Mouse (Mus musculus) heart, embryonic 13.5 days (tissue): Measurements from ENCODE around the gene Snrnp200. TPM values are rescaled to one million over a fixed set of nuclear protein-coding genes. Genes with fewer than 3 reads are reported as not detected.
"Not testable (repeated sequence)": the region's sequence is repeated elsewhere in the genome, so short reads cannot be mapped to it uniquely, and the experiment has no call there.

ENCODE experiments used
- ATAC-seq: fragments of 200-750 bp; cut with Nextera tagmentation; 2 replicates; pipeline ENCODE4 v1.8.0; 2017; ENCODE audit warnings: moderate TSS enrichment; ENCODE audit not compliant: insufficient number of reproducible peaks, low FRiP score, low TSS enrichment; ENCODE audit errors: extremely low read depth
- H3K27ac ChIP-seq: fragments of 300-500 bp; sonication (generic); replicated peaks from 2 replicates; pipeline ENCODE4 v1.5.1; 2015; ENCODE audit warnings: moderate library complexity, mild to moderate bottlenecking, inconsistent platforms
- H3K27me3 ChIP-seq: fragments of 300-500 bp; sonication (generic); replicated peaks from 2 replicates; pipeline ENCODE4 v1.6.1; 2015; ENCODE audit warnings: mild to moderate bottlenecking, inconsistent platforms
- H3K36me3 ChIP-seq: fragments of 300-500 bp; sonication (generic); 2 replicates; pipeline ENCODE4 v1.6.1; 2015; ENCODE audit warnings: mild to moderate bottlenecking, inconsistent platforms
- H3K4me1 ChIP-seq: fragments of 300-500 bp; sonication (generic); 2 replicates; pipeline ENCODE4 v1.6.1; 2015; ENCODE audit warnings: inconsistent platforms
- H3K4me2 ChIP-seq: fragments of 300-500 bp; sonication (generic); 2 replicates; pipeline ENCODE4 v1.6.1; 2015; ENCODE audit warnings: inconsistent platforms, mild to moderate bottlenecking, moderate library complexity
- H3K4me3 ChIP-seq: fragments of 300-500 bp; sonication (generic); 2 replicates; pipeline ENCODE4 v1.5.1; 2015; ENCODE audit warnings: moderate library complexity, mild to moderate bottlenecking, inconsistent platforms
- H3K9ac ChIP-seq: fragments of 300-500 bp; sonication (generic); 2 replicates; pipeline ENCODE4 v1.6.1; 2015; ENCODE audit warnings: inconsistent platforms, mild to moderate bottlenecking, moderate library complexity
- H3K9me3 ChIP-seq: fragments of 300-500 bp; sonication (generic); 2 replicates; pipeline ENCODE4 v1.6.1; 2016; ENCODE audit warnings: inconsistent platforms
- WGBS: fragments of 180-500 bp; shearing (Covaris S2); methylation state at CpG from one replicate; pipeline ENCODE4 v1.1.7; 2015; ENCODE audit warnings: mixed read lengths; 5-methylcytosine and 5-hydroxymethylcytosine counted together
- polyA plus RNA-seq: library from polyadenylated mRNA; unstranded; fragments of >200 nt; fragmentation: Nextera tagmentation; extraction: Ambion mirVana; gene quantifications from 2 replicates; pipeline ENCODE4 v1.2.1, GENCODE M21; 2015

The Snrnp200 gene
- polyA plus RNA-seq, 1 experiment from 2014 or later, result 38.0 TPM

GRCm38 (mm10) chr2:127255294-127255693, 47.1 kb downstream of the Snrnp200 start:
- peaks cover 32% of the 10 kb centered on the region for H3K4me1 ChIP-seq
- H3K27me3 ChIP-seq, result no peaks in the 10 kb centered on the region
- H3K4me3 ChIP-seq, result no peak overlapping the region
- peaks cover 55% of the 10 kb centered on the region for H3K36me3 ChIP-seq
- no peak for ATAC-seq
- H3K4me2 ChIP-seq, result no peak overlapping the region
- H3K9me3 ChIP-seq, result no peaks in the 10 kb centered on the region
- 0 out of 2 replicates have a peak overlapping the region, but pooled peaks have one; percentile 44 for H3K9ac ChIP-seq
- WGBS, result 79% methylated on average over 6 of the region's 6 CpGs
- no peak overlapping the region for H3K27ac ChIP-seq

GRCm38 (mm10) chr2:127259340-127259739, 51.2 kb downstream of the Snrnp200 start:
- no peaks in the 10 kb centered on the region for H3K27me3 ChIP-seq
- no peak for ATAC-seq
- H3K27ac ChIP-seq, result no peak overlapping the region
- H3K36me3 ChIP-seq, result peaks cover 53% of the 10 kb centered on the region
- no peak overlapping the region for H3K4me3 ChIP-seq
- H3K4me1 ChIP-seq, result peaks cover 6% of the 10 kb centered on the region; the same call in 1 of the 2 replicates
- H3K9ac ChIP-seq, result no peak overlapping the region
- 78% methylated on average over 5 of the region's 5 CpGs for WGBS
- H3K9me3 ChIP-seq, result no peaks in the 10 kb centered on the region
- H3K4me2 ChIP-seq, result no peak overlapping the region

- Histone ChIP-seq H3K27me3 (no peaks in the 10 kb centered on the region), H3K36me3 (peaks cover 30% of the 10 kb centered on the region), H3K9ac (no peak overlapping the region), H3K4me1 (no peaks in the 10 kb centered on the region), H3K4me2 (no peak overlapping the region), H3K4me3 (no peak overlapping the region), H3K9me3 (no peaks in the 10 kb centered on the region), H3K27ac (no peak overlapping the region)
- ATAC-seq, result no peak
These were observed 54.3 kb downstream of the Snrnp200 start for GRCm38 (mm10) chr2:127262480-127262879.

GRCm38 (mm10) chr2:127267854-127268253, 59.7 kb downstream of the Snrnp200 start:
- no peak for ATAC-seq
- peaks cover 4% of the 10 kb centered on the region for H3K36me3 ChIP-seq
- no peak overlapping the region for H3K9ac ChIP-seq
- no peaks in the 10 kb centered on the region for H3K9me3 ChIP-seq
- no peak overlapping the region for H3K4me3 ChIP-seq
- 45% methylated on average over 4 of the region's 4 CpGs for WGBS
- H3K4me1 ChIP-seq, result peaks cover 20% of the 10 kb centered on the region
- H3K27me3 ChIP-seq, result no peaks in the 10 kb centered on the region
- H3K4me2 ChIP-seq, result no peak overlapping the region
- no peak overlapping the region for H3K27ac ChIP-seq

GRCm38 (mm10) chr2:127269491-127270299, 61.5 kb downstream of the Snrnp200 start, which contains the start of gene Stard7:
TSS of gene Stard7 (plus strand) at chr2:127270218.
- peaks cover 32% of the 10 kb centered on the region for H3K4me1 ChIP-seq
- peak within 1 kb of the TSS; percentile 98 for H3K9ac ChIP-seq
- peaks cover 10% of the 10 kb centered on the region for H3K36me3 ChIP-seq
- ATAC-seq, result peak; percentile 98
- H3K27ac ChIP-seq, result peak within 1 kb of the TSS; percentile 100
- H3K27me3 ChIP-seq, result no peaks in the 10 kb centered on the region
- peak within 1 kb of the TSS; percentile 86 for H3K4me2 ChIP-seq
- H3K4me3 ChIP-seq, result peak within 1 kb of the TSS; percentile 100
- no peaks in the 10 kb centered on the region for H3K9me3 ChIP-seq
- WGBS, result under 1% methylated on average over 49 of the region's 49 CpGs

- Histone ChIP-seq H3K27me3 (no peaks in the 10 kb centered on the region), H3K9me3 (no peaks in the 10 kb centered on the region), H3K36me3 (peaks cover 10% of the 10 kb centered on the region), H3K4me1 (peaks cover 40% of the 10 kb centered on the region), H3K9ac (peak overlapping the region; percentile 98), H3K4me2 (peak overlapping the region; percentile 86), H3K4me3 (peak overlapping the region; percentile 100), H3K27ac (peak overlapping the region; percentile 100)
- under 1% methylated on average over 75 of the region's 75 CpGs for WGBS
- ATAC-seq, result peak; percentile 91
These were observed 62.3 kb downstream of the Snrnp200 start for GRCm38 (mm10) chr2:127270300-127271041.

GRCm38 (mm10) chr2:127271042-127271515, 62.9 kb downstream of the Snrnp200 start:
- peak overlapping the region; percentile 98 for H3K9ac ChIP-seq
- no peak for ATAC-seq
- no peaks in the 10 kb centered on the region for H3K9me3 ChIP-seq
- H3K4me1 ChIP-seq, result peaks cover 46% of the 10 kb centered on the region
- peak overlapping the region; percentile 100 for H3K4me3 ChIP-seq
- peak overlapping the region; percentile 86 for H3K4me2 ChIP-seq
- WGBS, result 11% methylated on average over 8 of the region's 8 CpGs
- H3K36me3 ChIP-seq, result peaks cover 10% of the 10 kb centered on the region
- H3K27ac ChIP-seq, result peak overlapping the region; percentile 100
- H3K27me3 ChIP-seq, result no peaks in the 10 kb centered on the region

- 88% methylated on average over 4 of the region's 4 CpGs for WGBS
- H3K4me3 ChIP-seq, result peak overlapping the region; percentile 100; the same call in 1 of the 2 replicates
- H3K4me2 ChIP-seq, result peak overlapping the region; percentile 86
- not testable (repeated sequence) for H3K27me3 ChIP-seq, H3K9me3 ChIP-seq, ATAC-seq, H3K9ac ChIP-seq, H3K27ac ChIP-seq
- peaks cover 50% of the 10 kb centered on the region for H3K4me1 ChIP-seq
- H3K36me3 ChIP-seq, result peaks cover 10% of the 10 kb centered on the region
These were observed 63.9 kb downstream of the Snrnp200 start for GRCm38 (mm10) chr2:127272049-127272448.

GRCm38 (mm10) chr2:127272806-127273205, 64.6 kb downstream of the Snrnp200 start:
- 95% methylated on average over 3 of the region's 3 CpGs for WGBS
- no peaks in the 10 kb centered on the region for H3K9me3 ChIP-seq

GRCm38 (mm10) chr2:127274590-127274989, 66.4 kb downstream of the Snrnp200 start:
- H3K4me1 ChIP-seq, result peaks cover 45% of the 10 kb centered on the region
- peak overlapping the region; percentile 18; the same call in 1 of the 2 replicates for H3K4me2 ChIP-seq
- H3K4me3 ChIP-seq, result no peak overlapping the region
- 0 out of 2 replicates have a peak overlapping the region, but pooled peaks have one; percentile 32 for H3K27ac ChIP-seq
- no peak for ATAC-seq
- WGBS, result 72% methylated on average over 2 of the region's 2 CpGs
- H3K36me3 ChIP-seq, result peaks cover 10% of the 10 kb centered on the region
- H3K9me3 ChIP-seq, result no peaks in the 10 kb centered on the region
- no peaks in the 10 kb centered on the region for H3K27me3 ChIP-seq
- 0 out of 2 replicates have a peak overlapping the region, but pooled peaks have one; percentile 44 for H3K9ac ChIP-seq

More at GRCm38 (mm10) chr2:127272806-127273205, 64.6 kb downstream of the Snrnp200 start:
- Histone ChIP-seq H3K9ac (0 out of 2 replicates have a peak overlapping the region, but pooled peaks have one; percentile 28), H3K27me3 (no peaks in the 10 kb centered on the region), H3K4me1 (peaks cover 50% of the 10 kb centered on the region), H3K4me2 (0 out of 2 replicates have a peak overlapping the region, but pooled peaks have one; percentile 18), H3K4me3 (no peak overlapping the region), H3K36me3 (peaks cover 10% of the 10 kb centered on the region), H3K27ac (no peak overlapping the region)
- no peak for ATAC-seq
